Mouse (Mus musculus): ENCODE data around the gene Tbx10.
A peak's percentile ranks its signal among the peaks of the same experiment; 100 is the strongest.

DNA sequence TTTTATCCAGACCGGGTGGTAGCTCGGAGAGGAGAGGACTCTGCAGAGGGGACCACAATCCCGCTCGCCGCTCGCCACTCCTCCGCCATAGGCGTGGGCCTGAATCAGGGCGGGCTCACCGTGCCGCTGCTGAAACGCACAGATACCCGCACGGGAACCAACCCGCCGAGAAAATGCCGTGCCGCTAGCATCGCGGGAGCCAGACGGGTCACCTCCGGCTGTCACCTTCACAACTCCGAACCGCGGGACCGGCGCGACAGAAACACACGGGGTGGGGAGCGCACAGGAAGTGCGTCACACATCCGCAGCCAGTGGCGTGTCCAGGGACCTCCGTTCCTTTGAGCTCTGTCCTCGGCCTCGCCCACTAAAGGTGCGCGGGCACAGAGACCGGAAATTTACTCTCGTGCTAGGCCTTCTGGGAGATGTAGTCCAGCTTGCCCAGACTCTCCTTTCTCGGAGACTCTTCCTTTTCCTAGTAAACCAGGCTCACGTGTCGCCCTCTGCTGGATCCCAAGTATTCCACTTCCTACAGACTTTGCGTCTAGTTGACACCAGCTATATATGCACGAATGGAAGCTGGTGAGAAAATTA, 20.0 kb downstream of the Tbx10 start, which contains the start of gene Ndufv1:
- TF ChIP-seq CTCF (IDR thresholded peaks at IDR 0.05; ENCODE audit: borderline replicate concordance, insufficient read depth, low read depth, low read length) = peak; percentile 83
- TF ChIP-seq POLR2A (IDR thresholded peaks at IDR 0.05; ENCODE audit: borderline replicate concordance, insufficient read depth, low read length) = peak; percentile 95
